Mouse (Mus musculus): ENCODE measurements around the gene E130114P18Rik. TPM values are rescaled to one million over a fixed set of nuclear protein-coding genes. Genes with fewer than 3 reads are reported as not detected.

The E130114P18Rik gene
- polyA plus RNA-seq, 1 experiment, result not detected

DNA sequence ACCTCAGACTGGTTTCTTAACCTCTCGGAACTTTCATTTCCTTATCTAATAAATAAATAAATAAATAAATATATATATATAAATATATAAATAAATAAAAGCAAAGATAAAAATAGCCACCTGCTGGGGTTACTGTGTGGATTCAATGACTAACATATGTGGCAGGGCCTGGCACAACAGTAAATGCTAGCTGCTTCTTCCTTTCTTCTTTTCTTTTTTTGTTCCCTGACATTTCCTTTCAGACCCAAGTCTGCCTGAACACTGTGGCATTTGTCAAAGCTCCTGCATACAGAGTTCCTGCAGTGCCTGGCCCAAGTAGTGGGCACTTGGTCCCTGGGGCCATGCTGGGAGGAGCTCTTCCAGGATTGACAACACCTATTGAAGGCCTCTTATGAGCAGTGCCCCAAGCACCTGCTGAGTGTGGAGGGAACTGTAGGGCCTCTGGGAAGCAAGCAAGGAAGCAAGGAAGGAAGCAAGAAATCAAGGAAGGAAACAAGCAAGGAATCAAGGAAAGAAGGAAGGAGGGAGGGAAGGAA lies 142.1 kb downstream of the E130114P18Rik start:
- TF ChIP-seq CTCF (IDR thresholded peaks at IDR 0.05; ENCODE audit: extremely low read depth, insufficient read length, insufficient replicate concordance, low read depth, low read length), result no peak
- TF ChIP-seq POLR2A (IDR thresholded peaks at IDR 0.05; ENCODE audit: low read depth, low read length), result no peak
- Histone ChIP-seq H3K27me3 (ENCODE audit: control insufficient read depth, insufficient read depth, low read length) (no peaks in the 10 kb centered on the region), H3K27ac (ENCODE audit: insufficient read depth, low read depth, low read length) (no peak overlapping the region), H3K4me3 (ENCODE audit: low read depth, low read length) (no peak overlapping the region), H3K36me3 (ENCODE audit: control insufficient read depth, insufficient read depth, low read length) (no peaks in the 10 kb centered on the region), H3K4me1 (ENCODE audit: control insufficient read depth, insufficient read depth, insufficient read length, low read length) (no peaks in the 10 kb centered on the region)
- WGBS, result 66% methylated on average over 1 of the region's 1 CpGs

DNA sequence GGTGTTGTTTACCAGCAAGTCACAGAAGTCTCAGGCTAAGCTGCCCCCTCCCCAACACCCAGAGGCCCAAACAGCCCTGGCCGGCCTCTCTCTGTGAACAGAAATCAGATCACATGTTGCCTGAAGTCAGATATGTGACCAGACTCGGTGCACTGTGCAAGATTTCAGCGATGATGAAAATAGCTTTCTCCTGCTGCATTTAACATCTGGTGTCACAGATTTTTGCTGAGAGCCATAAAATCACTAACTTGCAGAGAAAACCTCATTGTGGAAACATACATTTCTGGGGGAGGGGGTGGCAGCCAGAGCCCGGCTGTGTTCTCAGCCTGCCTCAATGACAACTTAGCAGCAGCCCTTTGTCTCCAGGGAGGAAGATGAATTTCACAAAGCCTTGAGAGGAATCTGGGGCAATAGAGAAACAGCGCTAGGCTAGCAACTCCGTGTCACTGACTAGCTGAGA lies 142.6 kb downstream of the E130114P18Rik start:
- WGBS, result 80% methylated on average over 6 of the region's 6 CpGs
- H3K4me3 ChIP-seq (ENCODE audit: low read depth, low read length), result no peak overlapping the region
- H3K27me3 ChIP-seq (ENCODE audit: control insufficient read depth, insufficient read depth, low read length), result no peaks in the 10 kb centered on the region
- no peak overlapping the region for H3K27ac ChIP-seq (ENCODE audit: insufficient read depth, low read depth, low read length)
- H3K4me1 ChIP-seq (ENCODE audit: control insufficient read depth, insufficient read depth, insufficient read length, low read length), result no peaks in the 10 kb centered on the region
- no peaks in the 10 kb centered on the region for H3K36me3 ChIP-seq (ENCODE audit: control insufficient read depth, insufficient read depth, low read length)
- TF ChIP-seq POLR2A (IDR thresholded peaks at IDR 0.05; ENCODE audit: low read depth, low read length) (no peak), CTCF (IDR thresholded peaks at IDR 0.05; ENCODE audit: extremely low read depth, insufficient read length, insufficient replicate concordance, low read depth, low read length) (no peak)

DNA sequence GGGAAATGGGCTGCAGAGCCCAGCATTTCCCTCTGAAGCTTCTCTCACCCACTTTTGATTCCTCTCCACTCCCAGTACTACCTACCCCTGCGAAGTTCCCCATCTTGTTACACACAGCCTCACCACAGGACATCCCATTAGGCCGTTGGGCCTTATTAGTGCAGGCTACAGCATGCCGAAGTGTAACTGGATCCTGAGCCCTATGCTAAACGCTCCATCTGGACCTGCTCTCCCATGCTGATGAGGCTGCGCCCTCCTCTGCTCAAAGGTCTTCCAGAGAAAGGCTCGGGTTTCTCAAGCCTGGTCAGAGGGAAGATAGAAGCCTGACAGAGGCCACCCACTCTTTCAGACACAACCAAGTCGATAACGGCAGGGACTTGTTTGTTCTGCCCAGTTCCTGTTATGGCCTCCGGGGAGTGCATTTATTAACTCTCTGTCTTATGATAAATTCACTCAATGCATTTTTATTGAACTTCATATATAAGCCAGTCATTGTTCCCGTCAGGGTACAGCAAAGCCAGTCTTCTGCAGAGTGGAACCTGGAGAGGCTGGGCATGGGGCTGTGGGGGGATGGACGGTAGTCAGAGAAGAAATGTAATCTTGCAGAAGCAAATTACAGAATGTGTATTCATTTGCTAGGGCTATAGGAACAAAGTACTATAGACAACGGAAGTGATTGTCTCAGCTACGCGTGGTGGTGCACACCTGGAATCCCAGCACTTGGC lies 148.8 kb downstream of the E130114P18Rik start:
- H3K27me3 ChIP-seq (ENCODE audit: control insufficient read depth, insufficient read depth, low read length), result no peaks in the 10 kb centered on the region
- WGBS, result 22% methylated on average over 14 of the region's 14 CpGs
- no peaks in the 10 kb centered on the region for H3K36me3 ChIP-seq (ENCODE audit: control insufficient read depth, insufficient read depth, low read length)
- no peak overlapping the region for H3K4me3 ChIP-seq (ENCODE audit: low read depth, low read length)
- no peak overlapping the region for H3K27ac ChIP-seq (ENCODE audit: insufficient read depth, low read depth, low read length)
- H3K4me1 ChIP-seq (ENCODE audit: control insufficient read depth, insufficient read depth, insufficient read length, low read length), result no peaks in the 10 kb centered on the region
- TF ChIP-seq POLR2A (IDR thresholded peaks at IDR 0.05; ENCODE audit: low read depth, low read length) (no peak), CTCF (IDR thresholded peaks at IDR 0.05; ENCODE audit: extremely low read depth, insufficient read length, insufficient replicate concordance, low read depth, low read length) (no peak)

DNA sequence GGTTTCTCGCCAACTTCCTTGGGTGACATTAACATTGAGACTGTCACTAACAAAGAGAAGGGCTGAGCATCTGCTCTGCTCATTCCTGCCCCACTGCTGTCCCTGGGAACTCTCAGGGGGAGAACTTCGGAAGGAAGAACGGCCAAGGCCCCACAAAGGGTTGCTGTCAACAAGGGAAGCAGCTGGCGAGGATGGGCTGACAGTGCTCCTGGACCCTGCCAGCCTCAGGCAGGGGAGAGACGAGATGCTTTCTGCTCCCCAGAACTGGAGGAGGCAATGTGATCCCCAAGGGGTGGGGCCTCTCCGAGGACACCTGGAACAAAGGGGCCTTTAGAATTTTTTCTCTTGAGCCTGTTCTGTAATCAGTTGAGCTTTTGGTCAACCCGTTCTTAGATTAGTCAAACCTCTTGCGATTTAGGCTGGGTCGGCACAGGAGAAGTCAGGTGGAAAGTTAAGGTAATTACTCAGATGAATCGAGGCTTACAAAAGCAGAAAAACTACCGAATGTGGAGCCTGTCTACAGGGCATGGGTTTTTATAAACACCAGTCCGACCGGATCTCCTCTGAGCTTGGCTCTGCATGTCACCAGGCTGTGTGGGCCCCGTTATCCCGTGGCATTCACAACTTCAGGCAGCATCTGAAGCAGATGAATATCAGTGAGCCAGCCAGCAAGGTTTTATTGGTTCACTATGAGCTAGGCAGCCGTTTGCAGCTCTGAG lies 151.7 kb downstream of the E130114P18Rik start:
- no peak overlapping the region for H3K27ac ChIP-seq (ENCODE audit: insufficient read depth, low read depth, low read length)
- no peak overlapping the region for H3K4me3 ChIP-seq (ENCODE audit: low read depth, low read length)
- TF ChIP-seq POLR2A (IDR thresholded peaks at IDR 0.05; ENCODE audit: low read depth, low read length) (no peak), CTCF (IDR thresholded peaks at IDR 0.05; ENCODE audit: extremely low read depth, insufficient read length, insufficient replicate concordance, low read depth, low read length) (no peak)
- 47% methylated on average over 16 of the region's 16 CpGs for WGBS
- no peaks in the 10 kb centered on the region for H3K4me1 ChIP-seq (ENCODE audit: control insufficient read depth, insufficient read depth, insufficient read length, low read length)
- no peaks in the 10 kb centered on the region for H3K36me3 ChIP-seq (ENCODE audit: control insufficient read depth, insufficient read depth, low read length)
- no peaks in the 10 kb centered on the region for H3K27me3 ChIP-seq (ENCODE audit: control insufficient read depth, insufficient read depth, low read length)

DNA sequence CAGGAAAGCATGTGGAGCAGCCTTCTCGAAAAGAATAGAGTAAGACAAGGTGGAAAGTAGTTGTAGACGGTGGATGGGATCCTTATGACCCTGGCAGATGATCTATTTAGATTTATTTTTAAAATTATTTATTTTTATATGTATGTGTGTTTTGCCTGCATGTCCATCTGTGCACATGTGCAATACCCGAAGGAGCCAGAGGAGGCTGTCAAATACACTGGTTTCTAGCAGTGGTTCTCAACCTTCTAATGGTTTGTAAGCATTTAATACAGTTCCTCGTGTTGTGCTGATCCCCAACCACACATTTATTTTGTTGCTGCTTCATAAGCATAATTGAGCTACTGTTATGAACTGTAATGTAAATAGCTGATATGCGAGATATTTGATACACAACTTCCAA lies 154.7 kb downstream of the E130114P18Rik start:
- no peak for TF ChIP-seq CTCF (IDR thresholded peaks at IDR 0.05; ENCODE audit: extremely low read depth, insufficient read length, insufficient replicate concordance, low read depth, low read length)
- no peak for TF ChIP-seq POLR2A (IDR thresholded peaks at IDR 0.05; ENCODE audit: low read depth, low read length)
- no peaks in the 10 kb centered on the region for H3K4me1 ChIP-seq (ENCODE audit: control insufficient read depth, insufficient read depth, insufficient read length, low read length)
- no peaks in the 10 kb centered on the region for H3K27me3 ChIP-seq (ENCODE audit: control insufficient read depth, insufficient read depth, low read length)
- no peak overlapping the region for H3K27ac ChIP-seq (ENCODE audit: insufficient read depth, low read depth, low read length)
- H3K4me3 ChIP-seq (ENCODE audit: low read depth, low read length), result no peak overlapping the region
- 69% methylated on average over 5 of the region's 5 CpGs for WGBS
- H3K36me3 ChIP-seq (ENCODE audit: control insufficient read depth, insufficient read depth, low read length), result no peaks in the 10 kb centered on the region

DNA sequence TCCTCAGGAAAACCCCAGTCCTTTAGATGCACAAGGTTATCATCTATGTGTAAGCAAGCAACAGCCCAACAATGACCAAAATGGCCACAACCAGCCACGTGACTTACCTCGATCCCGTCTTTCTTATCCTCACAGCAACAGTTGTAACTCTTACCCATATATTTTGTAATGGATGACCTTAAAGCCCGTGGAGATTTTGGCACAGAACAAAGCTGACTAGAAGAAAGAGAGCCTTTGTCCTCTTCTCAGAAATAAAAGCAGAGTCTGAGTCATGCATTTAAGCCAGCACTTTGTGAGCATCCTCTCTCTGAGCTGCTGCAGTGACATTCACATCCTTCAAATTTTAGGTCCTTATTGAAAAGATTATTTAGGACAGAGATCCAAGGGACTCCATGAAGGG lies 156.1 kb downstream of the E130114P18Rik start:
- WGBS, result 85% methylated on average over 4 of the region's 4 CpGs
- TF ChIP-seq CTCF (IDR thresholded peaks at IDR 0.05; ENCODE audit: extremely low read depth, insufficient read length, insufficient replicate concordance, low read depth, low read length), result no peak
- no peak for TF ChIP-seq POLR2A (IDR thresholded peaks at IDR 0.05; ENCODE audit: low read depth, low read length)

DNA sequence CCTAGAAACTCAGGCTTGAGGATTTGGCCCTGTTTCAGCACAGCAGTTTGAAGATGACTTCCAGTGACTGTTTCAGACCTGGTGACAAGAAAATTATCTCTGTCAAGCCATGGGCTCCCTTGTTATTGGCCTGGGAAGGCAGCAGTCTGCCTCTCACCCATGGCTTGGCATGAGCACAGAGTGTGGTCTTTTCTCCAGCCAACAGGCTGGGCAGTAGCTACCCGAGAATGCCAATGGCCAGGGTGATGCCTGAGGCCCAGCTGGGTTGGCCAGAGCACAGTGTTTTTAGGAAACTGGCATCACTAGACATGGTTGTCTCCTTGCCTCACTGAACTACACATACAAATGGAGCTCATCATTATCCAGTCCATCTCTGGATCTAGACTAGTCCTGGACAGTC lies 157.5 kb downstream of the E130114P18Rik start:
- Histone ChIP-seq H3K36me3 (ENCODE audit: control insufficient read depth, insufficient read depth, low read length) (no peaks in the 10 kb centered on the region), H3K27me3 (ENCODE audit: control insufficient read depth, insufficient read depth, low read length) (no peaks in the 10 kb centered on the region), H3K27ac (ENCODE audit: insufficient read depth, low read depth, low read length) (no peak overlapping the region), H3K4me1 (ENCODE audit: control insufficient read depth, insufficient read depth, insufficient read length, low read length) (no peaks in the 10 kb centered on the region), H3K4me3 (ENCODE audit: low read depth, low read length) (no peak overlapping the region)
- no peak for TF ChIP-seq POLR2A (IDR thresholded peaks at IDR 0.05; ENCODE audit: low read depth, low read length)
- TF ChIP-seq CTCF (IDR thresholded peaks at IDR 0.05; ENCODE audit: extremely low read depth, insufficient read length, insufficient replicate concordance, low read depth, low read length), result no peak
- WGBS, result 93% methylated on average over 1 of the region's 1 CpGs

More for the DNA sequence above, 156.1 kb downstream of the E130114P18Rik start:
- Histone ChIP-seq H3K36me3 (ENCODE audit: control insufficient read depth, insufficient read depth, low read length) (no peaks in the 10 kb centered on the region), H3K4me3 (ENCODE audit: low read depth, low read length) (no peak overlapping the region), H3K27ac (ENCODE audit: insufficient read depth, low read depth, low read length) (no peak overlapping the region), H3K27me3 (ENCODE audit: control insufficient read depth, insufficient read depth, low read length) (no peaks in the 10 kb centered on the region), H3K4me1 (ENCODE audit: control insufficient read depth, insufficient read depth, insufficient read length, low read length) (no peaks in the 10 kb centered on the region)

Measured in small intestine, adult 2 months (tissue).